In genomic region chr7:123123665-123124298, GRCm38 (mm10) we compare ENCODE assay signal across 8 mouse cellular contexts. TPM values are rescaled to one million over a fixed set of nuclear protein-coding genes. Genes with fewer than 3 reads are reported as not detected.
DNase-seq lines count a peak whose midpoint lies in the region; ATAC-seq lines count a peak whose summit lies in the region.

Tnrc6a (plus strand) TSS chr7:123123885.

- peak within 1 kb of the TSS; percentile 95 for H3K27ac ChIP-seq in hindbrain, embryonic 12.5 days

- H3K4me1 ChIP-seq in hindbrain, embryonic 12.5 days, result peaks cover 17% of the 10 kb centered on the region

- no peaks in the 10 kb centered on the region for H3K27me3 ChIP-seq in hindbrain, embryonic 12.5 days

- no peaks in the 10 kb centered on the region for H3K9me3 ChIP-seq in hindbrain, embryonic 12.5 days (replicated peaks)

- H3K9ac ChIP-seq in hindbrain, embryonic 12.5 days, result peak within 1 kb of the TSS; percentile 94

- under 1% methylated on average over 53 of the region's 55 CpGs for whole genome bisulfite sequencing in hindbrain, embryonic 12.5 days

- DNase-seq in Muller cell, postnatal 12 days (ENCODE audit: inconsistent ontology term), result peak; percentile 98
- peak; percentile 94 for DNase-seq in cerebellum, adult 9-11 months
- DNase-seq in frontal cortex, postnatal 10 days (ENCODE audit: low spot score in 2 of 2), result peak; percentile 86 to 91
- peak; percentile 92 to 95 for DNase-seq in layer of hippocampus, postnatal 14 days (ENCODE audit: low spot score in 2 of 2)
- peak; percentile 93 for DNase-seq in lung, postnatal 14 days
- DNase-seq in retina, adult 2 months (ENCODE audit: low read depth, low spot score), result peak; percentile 81
- DNase-seq in thymus, postnatal 36 days, result peak; percentile 92

- peak within 1 kb of the TSS; percentile 60 for H3K4me2 ChIP-seq in hindbrain, embryonic 12.5 days (replicated peaks)

- peaks cover 6% of the 10 kb centered on the region for H3K36me3 ChIP-seq in hindbrain, embryonic 12.5 days

- peak; percentile 96 for ATAC-seq in hindbrain, embryonic 12.5 days (ENCODE audit: low FRiP score)

- peak within 1 kb of the TSS; percentile 89 for H3K4me3 ChIP-seq in hindbrain, embryonic 12.5 days

RNA-seq across cellular contexts. Expression of gene Tnrc6a, which starts in this region (rescaled TPM):
- polyA plus RNA-seq in hindbrain, embryonic 12.5 days (2016; fragmentation: Nextera tagmentation; extraction: Ambion mirVana), result 70.7 and 79.9 TPM in 2 replicates
- 10 to 100 TPM; 48.4 to 53.6 TPM for total RNA-seq in layer of hippocampus, postnatal 14 days (2021)

Comparison
In these comparisons a context has a peak if more than half of its experiments do, and no peak if none do; other contexts are left out.
1. Peak in every context shown above with its lines: DNase-seq, ATAC-seq, H3K4me3 ChIP-seq and H3K27ac ChIP-seq.